Mouse (Mus musculus): Measurements from ENCODE around the gene Atp2a2.

- no peak for TF ChIP-seq GATA1 (IDR thresholded peaks at IDR 0.05; ENCODE audit: borderline replicate concordance, low read length)
- TF ChIP-seq FLI1 (IDR thresholded peaks at IDR 0.05; ENCODE audit: low read length), result no peak
Measured at GRCm38 (mm10) chr5:122526878-122527730, 25.1 kb upstream of the Atp2a2 start.

All from megakaryocyte, embryonic 14.5 days (primary cell).